Mouse (Mus musculus): Measurements from ENCODE around the gene Cfap157.

The Cfap157 gene

DNA sequence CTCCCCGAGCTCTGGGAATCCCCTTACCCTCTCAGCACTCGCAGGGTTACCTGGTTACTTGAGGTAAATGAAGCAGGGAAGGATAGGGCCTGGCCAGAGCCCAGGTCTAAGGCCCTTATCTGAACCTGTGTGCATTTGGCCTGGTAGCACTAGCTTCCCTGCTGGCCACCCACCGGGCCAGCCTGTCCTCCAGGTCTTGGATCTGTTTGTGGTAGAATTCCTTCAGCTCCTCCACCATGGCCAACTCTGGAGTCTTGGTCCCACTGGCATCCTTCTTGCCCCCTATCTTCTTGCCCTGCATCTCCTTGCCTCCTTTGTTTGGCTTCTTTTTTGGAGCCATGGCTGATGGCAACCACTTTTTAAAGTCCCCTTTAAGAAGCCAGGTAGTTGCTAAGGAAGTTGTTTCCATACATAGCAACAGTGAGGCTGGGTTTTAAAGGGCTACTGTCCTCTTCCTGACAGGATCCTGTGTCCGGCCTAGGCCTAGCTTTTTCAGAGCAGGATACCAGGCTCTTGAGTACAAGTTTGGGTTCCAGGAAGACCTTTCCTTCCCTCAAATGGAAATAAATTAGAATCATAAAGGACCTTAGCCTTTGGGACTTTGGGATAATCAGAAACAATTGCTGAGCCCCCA lies at the start of gene Cfap157:
TSS of gene Cfap157 (minus strand) at position 381 of the 634 bp plus-strand sequence.
- DNase-seq (ENCODE audit: low read depth, low spot score): no peak

DNA sequence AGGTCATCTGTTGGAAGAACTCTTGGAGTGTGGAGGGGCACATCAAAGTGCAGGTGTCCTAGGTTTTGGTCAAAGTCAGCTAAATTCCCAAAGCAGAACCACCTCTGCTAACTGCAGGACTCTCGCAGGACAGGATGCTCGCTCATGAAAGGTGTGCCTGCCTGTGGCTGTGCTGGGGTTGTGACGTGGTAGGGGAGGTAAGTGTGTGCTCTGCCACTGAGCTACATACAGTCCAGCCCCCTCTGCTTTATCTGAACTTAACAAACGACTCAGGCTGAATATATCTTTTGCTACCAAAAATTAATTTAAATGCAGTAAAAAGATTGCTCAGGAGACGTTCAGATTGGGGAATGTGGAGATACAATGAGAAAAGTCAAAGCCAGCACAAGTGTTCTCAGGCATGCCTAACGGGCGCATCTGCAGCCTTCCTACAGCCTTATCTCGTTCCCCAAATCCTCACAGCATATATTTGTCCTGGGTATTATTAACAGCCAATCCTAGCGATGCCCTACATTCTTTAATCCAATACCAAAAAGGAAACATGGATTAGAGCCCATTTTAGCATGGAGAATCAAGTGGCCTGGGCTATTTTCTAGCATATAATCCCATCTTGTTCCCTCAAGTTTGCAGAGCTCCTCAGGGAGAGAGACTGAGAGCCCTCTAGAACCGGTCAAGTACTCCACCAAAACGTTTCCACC lies 44.9 kb upstream of the Cfap157 start:
- DNase-seq (ENCODE audit: low read depth, low spot score): no peak

DNA sequence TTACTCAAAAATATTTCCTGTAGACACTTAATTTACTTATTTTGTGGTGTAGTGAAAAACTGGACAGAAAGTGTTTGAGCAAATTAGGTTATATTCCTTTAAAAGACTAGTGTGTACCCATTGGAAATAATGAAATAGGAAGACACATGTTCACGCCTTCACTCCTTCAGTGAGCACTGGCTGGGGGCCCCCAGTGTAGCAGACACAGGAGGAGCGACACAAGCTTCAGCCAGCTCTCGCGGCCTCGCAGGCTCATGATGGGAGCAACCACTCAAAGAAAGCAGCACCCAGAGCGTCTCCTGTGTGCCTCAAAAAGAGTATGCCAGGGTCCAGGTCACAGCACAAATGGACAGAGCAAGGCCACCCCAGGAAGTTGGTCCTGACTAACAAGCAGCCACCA lies 41.6 kb upstream of the Cfap157 start:
- DNase-seq (ENCODE audit: low read depth, low spot score): peak; percentile 32

DNA sequence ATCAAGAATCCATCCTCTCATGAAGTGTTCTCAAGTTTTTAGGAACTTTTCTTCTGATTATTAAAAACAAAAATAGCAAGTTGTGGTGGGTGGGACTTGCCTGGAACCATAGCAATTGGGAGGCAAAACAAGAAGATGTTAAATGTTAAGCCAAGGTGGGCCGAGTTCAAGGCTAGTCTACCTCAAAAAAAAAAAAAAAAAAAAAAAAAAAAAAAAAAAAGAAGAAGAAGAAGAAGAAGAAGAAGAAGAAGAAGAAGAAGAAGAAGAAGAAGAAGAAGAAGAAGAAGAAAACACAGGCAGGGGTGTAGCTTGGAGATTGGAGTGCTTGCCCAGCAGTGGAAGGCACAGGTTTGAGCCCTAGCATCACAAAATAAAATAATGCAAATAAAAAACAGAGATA lies 40.5 kb upstream of the Cfap157 start:
- no peak for DNase-seq (ENCODE audit: low read depth, low spot score)

DNA sequence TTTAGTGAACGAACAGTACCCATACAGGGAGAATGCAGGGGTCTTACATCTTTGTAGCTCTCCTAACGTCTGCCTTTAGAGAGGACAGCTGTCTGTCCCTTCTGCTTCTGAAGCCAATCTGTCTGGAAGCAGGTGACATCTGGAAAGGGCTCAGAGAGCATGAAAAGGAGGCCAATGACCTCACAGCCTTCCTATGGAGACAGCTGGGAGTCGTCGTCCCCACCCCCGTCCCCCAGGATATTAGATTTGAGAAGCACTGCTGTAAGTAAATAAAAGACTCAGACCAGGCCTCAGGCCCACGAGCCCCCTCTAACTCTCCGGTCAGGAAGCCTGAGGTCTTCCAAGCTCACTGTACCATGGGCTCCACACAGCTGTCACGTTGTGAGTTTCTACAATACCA lies 40.0 kb upstream of the Cfap157 start:
- peak; percentile 83 for DNase-seq (ENCODE audit: low read depth, low spot score)

DNA sequence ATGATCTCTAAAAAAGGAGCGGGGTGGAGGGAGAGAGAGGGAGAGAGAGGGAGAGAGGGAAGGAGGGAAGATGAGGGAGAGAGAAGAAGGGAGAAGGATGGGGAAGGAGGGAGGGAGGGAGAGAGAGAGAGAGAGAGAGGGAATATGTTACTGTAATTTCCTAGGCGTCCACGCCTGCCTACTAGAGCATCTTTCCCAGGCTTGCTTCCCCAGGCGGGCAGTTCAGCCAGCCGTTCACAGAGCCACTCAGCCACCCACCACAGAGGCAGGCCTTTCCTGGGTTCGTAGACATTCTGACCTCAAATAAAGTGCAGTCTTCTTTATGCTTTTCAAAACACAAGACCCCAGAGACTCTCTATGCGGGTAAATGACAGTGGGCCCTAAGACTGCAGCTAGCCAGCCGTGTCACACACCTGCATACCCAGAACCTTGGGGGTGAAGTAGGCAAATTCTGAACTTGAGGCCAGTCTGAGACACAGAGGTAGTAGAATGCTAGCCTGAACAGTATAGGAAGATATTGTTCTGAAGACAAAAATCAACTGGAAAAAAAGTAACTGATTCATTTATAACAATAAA lies 39.4 kb upstream of the Cfap157 start:
- peak; percentile 90 for DNase-seq (ENCODE audit: low read depth, low spot score)

DNA sequence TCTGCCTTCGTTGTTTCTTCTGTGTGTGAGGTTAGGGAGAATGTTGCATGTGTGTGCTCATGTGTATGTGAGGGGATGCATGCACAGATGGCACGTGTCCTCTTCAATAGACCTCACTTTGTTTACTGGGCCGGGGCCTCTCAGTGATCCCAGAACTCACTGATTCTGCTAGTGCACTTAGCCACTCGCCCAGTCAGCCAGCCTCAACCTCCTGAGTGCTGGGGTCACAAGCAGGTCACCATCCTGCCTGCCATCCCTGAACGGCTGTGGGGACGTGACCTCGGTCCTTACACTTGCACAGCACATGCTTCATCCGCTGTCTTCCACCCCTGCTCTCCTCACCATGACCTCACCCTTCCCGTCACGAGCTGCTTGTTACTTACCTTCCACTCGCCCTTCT lies 38.9 kb upstream of the Cfap157 start:
- peak; percentile 76 for DNase-seq (ENCODE audit: low read depth, low spot score)

DNA sequence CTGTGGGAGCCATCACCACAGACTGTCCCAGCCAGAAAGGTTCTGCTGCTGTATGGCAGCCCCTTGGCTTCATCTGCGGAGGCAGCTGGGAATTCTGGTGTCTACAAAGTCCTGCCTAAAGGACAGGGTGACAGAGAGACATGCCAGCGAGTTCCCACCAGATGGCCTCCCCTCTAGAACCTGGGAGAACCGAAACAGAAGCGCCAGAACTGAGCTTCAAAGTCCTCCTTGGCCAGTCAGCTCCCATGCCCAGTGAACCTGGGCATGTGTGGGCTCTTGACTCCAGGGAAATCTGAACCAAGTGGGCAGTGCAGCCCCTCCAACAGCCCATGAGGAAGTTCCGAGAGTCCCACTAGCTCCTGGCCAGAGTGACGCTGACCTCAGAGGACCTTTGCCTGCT lies 38.4 kb upstream of the Cfap157 start:
- DNase-seq (ENCODE audit: low read depth, low spot score): no peak

DNA sequence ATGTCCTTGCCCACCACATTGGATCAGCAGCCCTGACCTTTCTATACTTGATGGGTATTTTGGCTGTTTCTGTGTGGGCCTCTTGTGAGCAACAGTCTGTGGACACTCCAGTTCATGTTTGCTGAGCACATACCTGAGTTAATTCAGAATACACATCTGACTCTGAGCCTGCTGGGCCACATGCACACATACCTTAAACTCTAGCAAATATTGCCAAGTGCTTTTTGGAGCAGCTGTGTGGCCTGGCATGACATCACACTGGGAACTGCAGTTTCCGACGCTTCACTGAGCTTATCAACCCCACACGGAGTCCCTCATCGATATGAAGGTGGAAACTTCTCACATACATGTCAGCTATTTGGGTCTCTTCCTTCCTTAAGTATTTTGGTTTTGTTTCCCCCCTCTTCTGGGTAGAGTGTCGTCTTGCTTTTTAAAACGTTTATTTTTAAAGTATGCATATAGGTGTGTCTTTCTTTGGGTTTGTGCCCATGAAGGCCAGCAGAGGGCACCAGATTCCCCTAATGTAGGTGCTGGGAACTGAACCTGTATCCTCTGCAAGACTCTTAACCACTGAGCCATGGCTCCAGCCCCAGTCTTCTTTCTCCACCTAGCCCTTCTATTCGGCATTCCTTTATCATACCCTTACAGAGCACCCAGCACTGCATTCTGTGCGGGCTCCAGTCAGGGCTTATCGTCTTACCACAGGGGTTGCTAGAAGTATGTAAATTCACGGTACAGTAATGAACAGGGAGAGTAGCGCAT lies 37.0 kb upstream of the Cfap157 start:
- DNase-seq (ENCODE audit: low read depth, low spot score): peak; percentile 75

DNA sequence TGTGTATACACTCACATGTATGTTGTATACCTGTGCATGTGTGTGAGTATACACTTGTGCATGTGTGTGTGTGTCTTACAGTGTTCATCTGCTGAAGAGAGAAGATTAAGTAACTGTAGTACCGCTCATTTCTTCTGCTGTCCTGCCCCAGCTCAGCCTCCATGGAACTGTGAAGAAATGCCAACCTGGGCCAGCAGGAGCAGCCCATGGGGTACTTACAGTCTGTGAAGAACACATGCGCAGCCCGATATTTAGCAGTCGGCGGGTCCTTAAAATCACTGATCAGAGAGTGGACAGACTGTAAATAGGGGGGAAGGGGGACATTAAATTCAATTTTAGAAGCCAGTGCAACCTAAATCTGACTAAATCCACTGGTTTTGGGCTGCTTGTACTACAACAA lies 34.0 kb upstream of the Cfap157 start:
- DNase-seq (ENCODE audit: low read depth, low spot score): no peak

DNA sequence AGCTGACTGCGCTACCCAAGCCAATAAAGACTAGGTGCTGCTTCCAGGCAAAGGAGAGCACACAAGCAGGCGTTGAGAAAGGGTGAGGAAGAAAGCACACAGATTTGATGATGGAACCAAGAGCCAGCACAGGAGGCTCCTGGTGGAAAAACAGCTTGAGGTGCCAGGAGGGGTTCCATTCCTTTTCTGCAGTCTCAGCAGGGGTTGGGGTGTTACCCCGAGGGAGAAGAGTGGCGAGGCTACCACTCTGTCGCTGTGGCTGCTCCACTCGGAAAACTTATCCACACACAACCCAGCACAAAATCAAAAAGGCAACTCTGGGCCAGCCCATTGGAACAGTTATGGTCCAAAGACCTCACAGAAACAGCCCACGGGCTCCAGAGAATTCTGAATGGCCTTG lies 33.4 kb upstream of the Cfap157 start:
- DNase-seq (ENCODE audit: low read depth, low spot score): no peak

DNA sequence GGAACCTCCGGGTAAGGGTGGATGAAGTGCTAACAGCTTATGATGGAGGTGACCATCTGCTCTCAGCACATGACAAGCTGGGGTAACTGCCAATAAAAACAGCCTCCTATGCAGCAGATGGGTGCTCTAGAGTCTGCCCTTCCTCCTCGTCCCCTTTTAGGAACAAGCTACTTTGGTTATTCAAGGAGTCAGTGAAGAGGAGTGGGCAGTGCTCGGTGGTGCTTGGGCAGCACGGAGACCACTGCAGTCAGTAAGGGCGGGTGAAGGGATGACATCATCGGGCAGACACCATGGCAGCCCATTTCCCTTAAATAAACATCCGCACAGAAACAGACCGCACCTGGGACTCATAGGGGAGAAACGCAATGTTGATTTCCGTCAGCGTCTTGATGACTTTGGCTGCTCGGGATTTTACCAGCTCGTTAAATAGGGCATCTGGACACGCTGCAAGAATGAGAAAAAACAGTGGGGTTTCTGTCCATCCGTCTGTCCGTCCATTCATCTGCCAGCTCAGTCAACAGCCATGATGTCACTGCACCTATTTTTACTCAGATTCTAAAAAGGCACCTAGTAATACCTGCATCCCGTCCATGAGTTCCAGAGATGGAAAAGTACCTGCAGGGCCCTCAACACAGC lies 32.8 kb upstream of the Cfap157 start:
- DNase-seq (ENCODE audit: low read depth, low spot score): no peak

DNA sequence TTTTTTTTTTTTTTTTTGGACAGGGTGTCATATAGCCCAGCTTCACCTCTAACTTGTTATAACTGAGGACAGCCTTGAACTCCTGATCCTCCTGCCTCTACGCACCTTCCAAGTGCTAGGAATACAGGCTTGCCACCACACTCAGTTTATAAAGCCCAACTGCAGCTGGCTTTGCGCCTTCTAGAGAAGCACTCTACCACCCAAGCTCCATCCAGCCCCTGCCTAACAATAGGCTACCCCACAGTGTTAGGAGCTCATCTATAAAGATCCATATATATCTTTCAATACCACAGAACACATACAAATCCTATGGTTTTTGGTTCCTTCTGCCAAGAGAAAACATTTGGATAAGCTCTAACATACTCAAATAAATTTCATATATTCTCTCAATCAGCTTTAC lies 32.3 kb upstream of the Cfap157 start:
- no peak for DNase-seq (ENCODE audit: low read depth, low spot score)

DNA sequence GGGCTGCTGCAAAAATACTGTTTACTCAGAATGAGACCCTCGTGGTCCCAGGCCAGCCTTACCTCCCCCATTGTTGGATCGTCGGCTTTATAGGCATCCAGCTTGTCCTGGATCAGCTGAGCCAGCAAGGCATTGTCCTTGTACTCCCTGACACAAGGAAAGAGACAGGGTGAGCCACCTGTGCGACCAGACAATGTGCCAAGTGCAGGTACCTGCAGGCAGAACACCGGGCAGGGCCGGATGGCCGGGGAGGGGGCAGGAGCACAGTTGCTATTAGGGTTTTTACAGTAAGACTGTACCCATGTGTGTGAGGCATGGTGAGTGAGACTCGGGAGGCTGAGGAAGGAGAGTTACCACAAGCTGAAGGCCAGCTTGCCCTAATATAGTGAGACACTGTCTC lies 27.7 kb upstream of the Cfap157 start:
- no peak for DNase-seq (ENCODE audit: low read depth, low spot score)

DNA sequence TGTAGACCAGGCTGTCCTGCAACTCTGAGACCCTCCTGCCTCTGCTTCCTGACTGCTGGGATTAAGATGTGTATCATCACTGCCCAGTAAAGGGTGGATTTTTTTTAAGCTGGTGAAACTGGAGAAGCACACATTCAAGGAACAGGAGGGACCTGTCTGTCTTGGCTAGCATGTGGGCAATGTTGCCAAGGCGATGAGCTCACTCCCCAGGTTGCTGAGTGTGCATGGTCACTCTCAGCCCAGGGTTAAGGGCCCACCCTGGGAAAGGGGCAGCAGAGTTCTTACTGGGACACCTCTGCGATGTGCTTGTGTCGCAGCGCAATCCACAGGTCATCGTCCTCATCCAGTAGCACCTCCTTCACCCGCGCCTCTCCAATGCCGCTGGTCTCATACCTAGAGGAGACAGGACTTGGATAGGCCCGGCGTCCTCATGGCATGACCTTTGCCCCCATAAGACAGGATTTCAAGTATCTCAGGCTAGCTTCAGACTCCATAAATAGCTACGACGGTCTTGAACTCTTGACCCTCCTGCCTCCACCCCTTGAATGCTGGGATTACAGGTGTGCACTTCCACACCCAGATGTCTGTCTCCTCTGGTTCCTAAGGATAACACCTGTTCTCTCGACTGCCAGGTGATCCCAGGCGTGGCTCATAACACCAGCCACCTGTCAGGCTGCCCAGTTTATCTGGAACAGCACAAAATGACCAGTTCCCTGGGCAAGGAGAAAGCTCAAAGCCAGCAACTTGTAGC lies 24.8 kb upstream of the Cfap157 start:
- no peak for DNase-seq (ENCODE audit: low read depth, low spot score)

DNA sequence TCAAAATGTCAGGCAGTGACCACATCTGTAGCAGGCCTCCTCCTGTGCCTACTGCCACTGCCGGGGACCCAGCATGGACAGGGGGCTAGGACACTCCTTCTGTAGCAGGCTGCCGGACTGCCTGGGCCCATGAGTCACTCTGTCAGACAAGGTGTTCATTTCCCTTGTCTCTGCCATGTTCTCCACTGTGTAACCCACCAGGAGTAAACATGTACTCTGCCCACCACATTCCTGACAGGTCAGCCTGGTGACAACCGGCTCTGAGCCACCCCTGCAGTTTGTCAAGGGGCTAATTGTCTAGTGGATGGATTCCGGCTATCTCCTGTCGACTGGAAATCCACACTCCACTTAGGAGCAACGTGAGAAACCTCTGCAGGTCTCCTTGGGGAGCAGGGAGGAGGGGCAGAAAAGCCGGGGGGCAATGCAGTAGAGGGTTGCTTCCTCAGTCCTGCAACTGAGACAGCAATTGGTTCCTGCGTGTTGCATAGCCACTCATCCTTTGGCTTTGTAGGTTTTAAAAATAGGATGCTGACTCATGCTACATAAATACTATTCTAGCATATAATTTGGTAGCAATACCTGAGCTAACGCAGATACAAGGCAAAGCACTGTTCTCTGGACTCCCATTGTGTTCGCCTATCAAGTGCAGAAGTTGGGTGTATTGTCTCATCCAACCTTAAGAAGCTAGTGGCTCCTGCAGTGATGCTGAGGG lies 14.2 kb upstream of the Cfap157 start:
- no peak for DNase-seq (ENCODE audit: low read depth, low spot score)

DNA sequence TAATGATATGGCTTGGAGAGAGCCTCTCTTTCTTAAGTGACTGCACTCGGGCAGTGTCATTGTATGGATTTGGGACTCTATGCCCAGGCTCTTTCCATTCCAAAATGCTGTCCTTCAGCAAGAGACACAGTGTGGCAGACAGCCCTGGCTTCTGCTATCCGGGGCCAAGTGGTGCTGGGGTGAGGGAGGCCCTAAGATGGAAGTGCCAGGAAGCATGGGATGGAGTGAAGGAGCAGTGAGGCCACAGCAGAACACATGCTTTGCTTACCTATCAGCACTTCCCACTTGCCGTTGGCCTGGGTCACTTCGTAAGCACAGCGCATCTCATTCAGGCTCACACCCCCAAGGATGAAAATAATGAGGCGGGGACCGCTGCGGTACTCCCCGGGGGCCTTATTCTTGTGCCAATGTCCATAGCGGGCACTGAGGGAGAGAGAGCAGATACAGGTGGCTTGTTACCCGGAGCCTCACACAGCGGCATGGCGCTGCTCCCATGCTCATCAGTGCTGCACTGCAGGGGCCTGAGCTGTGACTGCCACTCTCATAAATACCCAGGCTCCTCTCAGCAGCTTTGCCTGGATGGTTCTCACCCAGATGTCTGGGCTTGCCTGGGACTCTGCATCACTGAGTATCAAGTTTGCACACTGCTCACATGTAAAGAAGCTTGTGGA lies 11.7 kb upstream of the Cfap157 start:
- no peak for DNase-seq (ENCODE audit: low read depth, low spot score)

DNA sequence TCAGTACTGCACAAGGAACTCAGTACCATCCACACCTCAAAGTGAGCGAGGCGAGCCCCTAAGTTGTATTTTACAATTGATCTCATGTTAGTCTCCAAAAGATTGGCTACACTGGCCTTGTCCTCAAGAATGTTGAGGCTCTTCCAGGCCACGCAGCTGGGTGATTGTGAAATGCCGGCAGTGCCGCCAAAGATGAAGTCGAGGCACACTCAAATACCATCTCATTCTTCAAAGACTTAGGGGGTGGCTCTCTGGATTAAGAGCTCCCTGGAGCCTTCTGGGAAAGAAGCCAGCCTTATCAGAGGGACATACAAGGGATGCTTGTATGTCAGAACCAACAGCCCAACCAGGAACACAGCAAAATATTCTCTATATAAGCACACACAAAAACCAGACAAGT lies 7.1 kb upstream of the Cfap157 start:
- DNase-seq (ENCODE audit: low read depth, low spot score): no peak

DNA sequence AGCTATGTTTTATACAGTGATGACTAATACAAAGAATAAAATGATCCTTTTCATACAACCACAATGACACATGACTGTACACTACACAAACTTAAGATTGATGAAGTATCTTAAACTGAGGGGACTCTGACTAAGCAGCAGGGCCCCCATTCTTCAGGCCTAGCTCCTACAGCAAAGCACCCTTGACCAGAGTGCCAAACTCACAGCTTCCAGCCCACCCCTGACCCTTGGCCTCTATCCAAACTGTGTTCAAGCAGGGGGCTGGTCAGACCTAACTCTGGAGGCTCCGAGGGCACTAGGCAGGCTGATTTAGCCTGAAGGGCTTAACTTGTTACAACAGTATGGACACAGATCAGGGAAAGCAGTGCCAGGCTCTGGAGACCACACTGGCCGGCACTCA lies 4.4 kb upstream of the Cfap157 start:
- no peak for DNase-seq (ENCODE audit: low read depth, low spot score)

DNA sequence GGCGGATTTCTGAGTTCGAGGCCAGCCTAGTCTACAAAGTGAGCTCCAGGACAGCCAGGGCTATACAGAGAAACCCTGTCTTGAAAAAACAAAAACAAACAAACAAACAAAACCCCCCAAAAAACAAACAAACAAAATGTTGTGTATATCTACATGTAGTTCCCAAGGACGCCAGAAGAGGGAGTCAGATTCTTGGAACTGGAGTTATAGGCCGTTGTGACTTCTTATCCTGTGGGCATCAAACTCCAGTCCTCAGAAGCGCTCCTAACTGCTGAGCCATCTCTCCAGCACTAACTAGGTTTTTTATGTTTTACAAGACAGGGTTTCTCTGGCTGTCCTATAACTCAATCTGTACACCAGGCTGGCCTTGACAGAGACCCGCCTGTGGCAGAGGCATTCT lies 2.9 kb upstream of the Cfap157 start:
- peak; percentile 43 for DNase-seq (ENCODE audit: low read depth, low spot score)
